Mouse (Mus musculus): ENCODE results near the gene Gm853. TPM values are rescaled to one million over a fixed set of nuclear protein-coding genes. Genes with fewer than 3 reads are reported as not detected.
A peak's percentile ranks its signal among the peaks of the same experiment; 100 is the strongest.

Gm853 gene
- polyA plus RNA-seq, 1 experiment from 2014 or later: not detected

DNA sequence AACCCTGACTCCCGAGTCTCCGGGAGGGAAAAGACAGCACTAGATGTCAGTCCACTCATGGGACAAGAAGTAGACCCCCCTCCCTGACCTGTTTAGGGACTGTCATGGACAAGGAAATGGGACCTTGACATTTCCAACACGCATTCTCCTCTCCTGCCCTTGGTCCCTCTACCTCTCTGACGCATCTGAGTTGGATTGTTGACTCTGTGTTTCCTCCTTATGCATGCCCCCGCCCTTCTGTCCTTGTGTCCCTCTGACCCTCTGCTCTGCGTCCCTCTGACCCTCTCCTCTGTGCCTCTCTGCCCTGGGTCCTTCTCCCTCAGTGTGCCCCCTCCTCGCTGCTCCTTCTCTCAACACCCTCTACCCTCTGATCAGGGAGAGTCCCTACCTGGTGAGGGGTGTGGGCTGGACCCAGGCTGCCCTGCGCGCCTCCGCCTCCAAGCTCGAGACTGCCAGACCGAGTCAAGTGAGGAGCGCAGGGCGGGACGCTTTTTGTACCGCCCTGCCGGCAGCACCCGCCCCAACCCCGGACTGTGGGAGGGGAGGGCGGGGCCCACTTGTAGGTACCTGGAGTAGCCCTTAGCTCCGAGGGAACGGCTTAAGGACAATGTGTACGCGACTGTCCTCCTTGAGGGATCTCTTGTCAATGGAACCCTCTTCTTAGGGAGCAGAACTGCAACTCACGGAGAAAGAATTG, 47.7 kb downstream of the Gm853 start:
- WGBS: 4% methylated on average over 25 of the region's 25 CpGs
- no peaks in the 10 kb centered on the region for H3K27me3 ChIP-seq (ENCODE audit: control insufficient read depth, insufficient read depth, low read length)
- H3K36me3 ChIP-seq (ENCODE audit: control insufficient read depth, insufficient read depth, low read length): no peaks in the 10 kb centered on the region
- H3K4me3 ChIP-seq (ENCODE audit: control insufficient read depth in 1 of 2, insufficient read depth in 1 of 2, low read depth in 1 of 2, low read length in 2 of 2): peak overlapping the region; percentile 38 to 43
- peaks cover 68 to 74% of the 10 kb centered on the region in 2 experiments for H3K4me1 ChIP-seq (ENCODE audit: control insufficient read depth in 2 of 2, insufficient read depth in 2 of 2, low read length in 2 of 2)
- no peaks in the 10 kb centered on the region for H3K9me3 ChIP-seq (ENCODE audit: control insufficient read depth, low read length)
- ATAC-seq (ENCODE audit: insufficient number of reproducible peaks, insufficient read depth, low FRiP score, low read depth): peak; percentile 54
- peak overlapping the region; percentile 62 for H3K9ac ChIP-seq (ENCODE audit: low read length)
- peak overlapping the region; percentile 80 for H3K4me2 ChIP-seq (ENCODE audit: low read length)
- peak overlapping the region; percentile 1 to 55 for H3K27ac ChIP-seq (replicated peaks in 1 of 2; ENCODE audit: control insufficient read depth in 1 of 2, insufficient read depth in 1 of 2, low read depth in 2 of 2, low read length in 2 of 2)

DNA sequence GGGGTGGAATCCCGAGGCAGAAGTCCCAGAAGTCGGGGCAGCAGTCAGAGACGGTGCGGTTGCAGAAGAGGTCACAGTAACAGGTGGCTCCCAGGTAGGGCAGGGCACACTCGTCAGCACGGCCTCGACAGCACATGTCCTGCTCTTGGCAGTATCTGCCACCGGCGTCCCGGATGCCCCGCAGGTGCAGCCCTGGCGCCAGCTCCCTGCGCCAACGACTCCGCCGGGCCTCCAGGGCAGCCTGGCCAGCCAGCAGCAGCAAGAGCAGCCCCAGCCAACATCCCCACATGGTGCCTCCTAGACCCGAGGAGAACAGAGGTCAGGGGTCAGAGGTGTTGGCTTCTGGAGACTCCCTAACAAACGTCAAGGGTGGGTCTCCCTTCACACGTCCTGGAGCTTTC, 48.3 kb downstream of the Gm853 start:
- Histone ChIP-seq H3K9me3 (ENCODE audit: control insufficient read depth, low read length) (no peaks in the 10 kb centered on the region), H3K9ac (ENCODE audit: low read length) (peak overlapping the region; percentile 62), H3K27me3 (ENCODE audit: control insufficient read depth, insufficient read depth, low read length) (no peaks in the 10 kb centered on the region), H3K4me1 (ENCODE audit: control insufficient read depth in 2 of 2, insufficient read depth in 2 of 2, low read length in 2 of 2) (peaks cover 70 to 79% of the 10 kb centered on the region in 2 experiments), H3K4me2 (ENCODE audit: low read length) (peak overlapping the region; percentile 80), H3K27ac (replicated peaks in 1 of 2; ENCODE audit: control insufficient read depth in 1 of 2, insufficient read depth in 1 of 2, low read depth in 2 of 2, low read length in 2 of 2) (peak overlapping the region; percentile 1 to 55; a peak in 3 of 4 replicates), H3K4me3 (ENCODE audit: control insufficient read depth in 1 of 2, insufficient read depth in 1 of 2, low read depth in 1 of 2, low read length in 2 of 2) (peak overlapping the region; percentile 38 to 43), H3K36me3 (ENCODE audit: control insufficient read depth, insufficient read depth, low read length) (no peaks in the 10 kb centered on the region)
- ATAC-seq (ENCODE audit: insufficient number of reproducible peaks, insufficient read depth, low FRiP score, low read depth): no peak
- 50% methylated on average over 19 of the region's 19 CpGs for WGBS

DNA sequence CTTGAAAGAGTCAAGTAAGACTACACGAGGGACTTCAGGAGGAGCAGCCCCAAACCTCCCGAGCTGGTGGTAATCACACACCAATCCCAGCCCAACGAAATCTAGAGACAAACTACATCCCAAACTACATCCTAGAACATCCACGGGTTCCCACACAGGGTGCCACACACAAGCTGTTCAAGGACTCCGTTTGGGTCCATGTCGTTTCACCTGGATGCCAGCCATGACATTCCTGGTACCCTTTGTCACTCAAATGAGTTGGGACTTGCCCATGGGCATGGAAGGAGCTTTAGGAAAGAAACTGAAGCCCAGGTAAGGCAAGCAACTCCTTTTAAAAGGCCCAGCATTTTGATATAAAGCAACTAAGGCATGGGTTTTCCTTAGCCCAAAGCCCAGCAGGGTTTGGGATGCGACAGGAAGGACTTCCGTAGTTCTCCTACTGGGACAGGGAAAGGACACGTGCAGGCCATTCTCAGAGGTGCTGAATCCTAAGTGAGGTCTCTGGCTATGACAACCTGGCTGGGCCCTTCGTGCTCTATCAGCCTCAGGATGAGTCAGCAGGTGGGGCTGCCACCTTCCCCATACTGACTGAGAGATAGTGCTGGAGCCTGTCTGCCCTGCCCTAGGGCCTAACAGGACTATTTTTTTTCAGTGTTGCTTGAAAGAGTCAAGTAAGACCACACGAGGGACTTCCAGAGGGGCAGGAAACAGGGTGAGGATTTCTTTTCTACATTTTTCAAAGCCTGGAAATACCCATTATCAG, 49.0 kb downstream of the Gm853 start:
- peak overlapping the region; percentile 80 for H3K4me2 ChIP-seq (ENCODE audit: low read length)
- no peak for ATAC-seq (ENCODE audit: insufficient number of reproducible peaks, insufficient read depth, low FRiP score, low read depth)
- peak overlapping the region; percentile 38 to 43; a peak in 2 of 4 replicates for H3K4me3 ChIP-seq (ENCODE audit: control insufficient read depth in 1 of 2, insufficient read depth in 1 of 2, low read depth in 1 of 2, low read length in 2 of 2)
- no peaks in the 10 kb centered on the region for H3K9me3 ChIP-seq (ENCODE audit: control insufficient read depth, low read length)
- H3K9ac ChIP-seq (ENCODE audit: low read length): peak overlapping the region; percentile 62
- no peaks in the 10 kb centered on the region for H3K36me3 ChIP-seq (ENCODE audit: control insufficient read depth, insufficient read depth, low read length)
- H3K27ac ChIP-seq (replicated peaks in 1 of 2; ENCODE audit: control insufficient read depth in 1 of 2, insufficient read depth in 1 of 2, low read depth in 2 of 2, low read length in 2 of 2): peak overlapping the region in 1 of 2 experiments; percentile 88; a peak in 2 of 4 replicates
- WGBS: 67% methylated on average over 11 of the region's 11 CpGs
- no peaks in the 10 kb centered on the region for H3K27me3 ChIP-seq (ENCODE audit: control insufficient read depth, insufficient read depth, low read length)
- H3K4me1 ChIP-seq (ENCODE audit: control insufficient read depth in 2 of 2, insufficient read depth in 2 of 2, low read length in 2 of 2): peaks cover 76 to 85% of the 10 kb centered on the region in 2 experiments

DNA sequence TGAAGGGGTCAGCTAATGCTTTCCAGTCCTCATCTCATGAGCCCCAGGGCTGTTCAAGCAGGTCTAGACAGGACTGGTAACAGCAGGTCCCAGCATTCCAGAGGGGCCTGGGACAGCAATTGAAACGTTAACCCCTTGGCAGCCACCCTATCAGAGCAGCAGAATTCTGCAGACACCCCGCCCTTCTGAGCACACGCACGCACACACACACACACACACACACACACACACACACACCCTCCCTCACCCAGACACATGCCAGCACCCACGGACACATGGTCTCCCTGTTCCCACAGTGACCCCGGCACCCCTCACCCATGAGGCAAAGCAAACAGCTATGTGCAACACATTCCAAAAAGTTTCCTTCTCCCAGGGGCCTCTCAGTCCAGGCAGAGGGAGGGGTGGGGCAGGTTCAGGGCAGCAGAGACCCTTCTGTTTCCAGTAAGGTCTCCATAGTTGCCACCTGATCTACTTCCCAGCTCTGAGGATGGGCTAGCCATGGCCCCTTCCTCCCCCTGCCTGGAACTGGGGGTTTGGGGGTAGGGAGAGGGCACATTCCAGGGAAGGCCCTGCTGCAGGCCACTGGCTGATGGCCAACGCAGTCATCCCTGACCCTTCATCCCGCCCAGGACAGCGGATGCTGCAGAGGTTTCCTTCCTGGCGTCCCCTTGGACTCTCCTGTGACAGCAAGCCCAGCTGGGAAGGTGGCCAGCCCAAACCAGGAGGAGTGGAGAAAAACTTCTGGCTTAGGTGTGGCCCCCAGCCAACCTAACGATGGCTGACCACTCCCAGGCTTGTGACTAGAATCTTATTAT, 50.0 kb downstream of the Gm853 start:
- 12% methylated on average over 11 of the region's 11 CpGs for whole genome bisulfite sequencing
- peak; percentile 27 for ATAC-seq (ENCODE audit: insufficient number of reproducible peaks, insufficient read depth, low FRiP score, low read depth)
- Histone ChIP-seq H3K9me3 (ENCODE audit: control insufficient read depth, low read length) (no peaks in the 10 kb centered on the region), H3K4me1 (ENCODE audit: control insufficient read depth in 2 of 2, insufficient read depth in 2 of 2, low read length in 2 of 2) (peaks cover 80 to 89% of the 10 kb centered on the region in 2 experiments), H3K4me3 (ENCODE audit: control insufficient read depth in 1 of 2, insufficient read depth in 1 of 2, low read depth in 1 of 2, low read length in 2 of 2) (peak overlapping the region; percentile 4 to 6; a peak in 2 of 4 replicates), H3K27me3 (ENCODE audit: control insufficient read depth, insufficient read depth, low read length) (no peaks in the 10 kb centered on the region), H3K4me2 (ENCODE audit: low read length) (peak overlapping the region; percentile 80), H3K9ac (ENCODE audit: low read length) (peak overlapping the region; percentile 58), H3K36me3 (ENCODE audit: control insufficient read depth, insufficient read depth, low read length) (no peaks in the 10 kb centered on the region), H3K27ac (replicated peaks in 1 of 2; ENCODE audit: control insufficient read depth in 1 of 2, insufficient read depth in 1 of 2, low read depth in 2 of 2, low read length in 2 of 2) (peak overlapping the region; percentile 70 to 88)

DNA sequence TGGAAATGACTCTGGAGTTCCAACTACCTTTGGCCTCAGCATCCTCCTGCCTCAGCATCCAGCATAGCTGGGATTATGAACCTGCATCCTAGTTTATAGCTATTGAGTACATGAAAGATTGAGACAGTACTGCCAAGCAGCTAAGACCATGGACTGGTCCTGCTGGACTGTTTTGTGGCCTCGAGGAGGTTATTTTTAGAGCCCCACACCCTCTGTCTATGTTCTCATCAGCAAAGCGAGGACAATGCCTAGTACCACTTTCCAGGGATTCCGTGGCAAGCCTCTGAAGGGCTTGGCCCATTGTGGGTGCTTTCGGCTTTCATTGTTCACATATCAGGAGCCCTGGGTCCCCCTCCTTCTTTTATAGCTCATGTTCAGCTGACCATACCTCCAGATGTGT, 51.8 kb downstream of the Gm853 start:
- Histone ChIP-seq H3K9me3 (ENCODE audit: control insufficient read depth, low read length) (no peaks in the 10 kb centered on the region), H3K4me1 (ENCODE audit: control insufficient read depth in 2 of 2, insufficient read depth in 2 of 2, low read length in 2 of 2) (peaks cover 78 to 88% of the 10 kb centered on the region in 2 experiments), H3K27me3 (ENCODE audit: control insufficient read depth, insufficient read depth, low read length) (no peaks in the 10 kb centered on the region), H3K36me3 (ENCODE audit: control insufficient read depth, insufficient read depth, low read length) (peaks cover 6% of the 10 kb centered on the region), H3K4me3 (ENCODE audit: control insufficient read depth in 1 of 2, insufficient read depth in 1 of 2, low read depth in 1 of 2, low read length in 2 of 2) (no peak overlapping the region), H3K4me2 (ENCODE audit: low read length) (no peak overlapping the region), H3K9ac (ENCODE audit: low read length) (no peak overlapping the region), H3K27ac (replicated peaks in 1 of 2; ENCODE audit: control insufficient read depth in 1 of 2, insufficient read depth in 1 of 2, low read depth in 2 of 2, low read length in 2 of 2) (peak overlapping the region in 1 of 2 experiments; percentile 50; a peak in 1 of 4 replicates)
- ATAC-seq (ENCODE audit: insufficient number of reproducible peaks, insufficient read depth, low FRiP score, low read depth): no peak
- 31% methylated on average over 4 of the region's 4 CpGs for WGBS

DNA sequence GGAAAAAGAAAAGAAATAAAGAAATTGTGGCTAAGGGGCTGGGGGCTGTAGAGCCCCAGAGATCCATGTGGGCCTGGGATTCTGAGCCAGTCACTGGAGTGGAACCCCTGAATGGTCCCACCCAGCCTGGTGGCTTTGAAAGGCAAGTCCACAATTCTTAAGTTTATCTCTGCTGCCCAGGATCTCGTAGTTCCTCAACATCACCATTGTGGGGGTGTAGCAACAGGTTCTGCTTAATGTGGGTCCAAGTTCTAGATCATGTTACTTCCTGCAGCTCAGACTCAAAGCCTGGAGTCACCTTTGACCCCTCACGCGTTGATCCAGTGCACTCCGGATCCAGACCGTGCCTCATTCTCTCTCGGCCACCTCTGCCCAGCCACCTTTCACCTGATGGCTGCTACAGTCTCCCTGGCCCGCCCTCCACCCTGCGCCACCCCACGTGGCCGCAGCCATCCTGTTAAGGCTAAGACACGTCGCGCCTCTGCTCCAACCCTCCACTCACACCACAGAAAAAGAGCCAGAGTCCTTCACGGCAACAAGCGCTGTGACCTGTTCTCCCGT, 52.7 kb downstream of the Gm853 start:
- Histone ChIP-seq H3K4me2 (ENCODE audit: low read length) (no peak overlapping the region), H3K4me3 (ENCODE audit: control insufficient read depth in 1 of 2, insufficient read depth in 1 of 2, low read depth in 1 of 2, low read length in 2 of 2) (no peak overlapping the region), H3K27me3 (ENCODE audit: control insufficient read depth, insufficient read depth, low read length) (no peaks in the 10 kb centered on the region), H3K36me3 (ENCODE audit: control insufficient read depth, insufficient read depth, low read length) (peaks cover 10% of the 10 kb centered on the region), H3K27ac (replicated peaks in 1 of 2; ENCODE audit: control insufficient read depth in 1 of 2, insufficient read depth in 1 of 2, low read depth in 2 of 2, low read length in 2 of 2) (peak overlapping the region in 1 of 2 experiments; percentile 91; a peak in 1 of 4 replicates), H3K4me1 (ENCODE audit: control insufficient read depth in 2 of 2, insufficient read depth in 2 of 2, low read length in 2 of 2) (peaks cover 70 to 79% of the 10 kb centered on the region in 2 experiments), H3K9ac (ENCODE audit: low read length) (no peak overlapping the region), H3K9me3 (ENCODE audit: control insufficient read depth, low read length) (no peaks in the 10 kb centered on the region)
- no peak for ATAC-seq (ENCODE audit: insufficient number of reproducible peaks, insufficient read depth, low FRiP score, low read depth)
- 89% methylated on average over 16 of the region's 16 CpGs for WGBS
